Mouse (Mus musculus): ENCODE results near the gene H2afz.
"Not testable (repeated sequence)": the region's sequence is repeated elsewhere in the genome, so short reads cannot be mapped to it uniquely, and the experiment has no call there.

Gene H2afz

DNA sequence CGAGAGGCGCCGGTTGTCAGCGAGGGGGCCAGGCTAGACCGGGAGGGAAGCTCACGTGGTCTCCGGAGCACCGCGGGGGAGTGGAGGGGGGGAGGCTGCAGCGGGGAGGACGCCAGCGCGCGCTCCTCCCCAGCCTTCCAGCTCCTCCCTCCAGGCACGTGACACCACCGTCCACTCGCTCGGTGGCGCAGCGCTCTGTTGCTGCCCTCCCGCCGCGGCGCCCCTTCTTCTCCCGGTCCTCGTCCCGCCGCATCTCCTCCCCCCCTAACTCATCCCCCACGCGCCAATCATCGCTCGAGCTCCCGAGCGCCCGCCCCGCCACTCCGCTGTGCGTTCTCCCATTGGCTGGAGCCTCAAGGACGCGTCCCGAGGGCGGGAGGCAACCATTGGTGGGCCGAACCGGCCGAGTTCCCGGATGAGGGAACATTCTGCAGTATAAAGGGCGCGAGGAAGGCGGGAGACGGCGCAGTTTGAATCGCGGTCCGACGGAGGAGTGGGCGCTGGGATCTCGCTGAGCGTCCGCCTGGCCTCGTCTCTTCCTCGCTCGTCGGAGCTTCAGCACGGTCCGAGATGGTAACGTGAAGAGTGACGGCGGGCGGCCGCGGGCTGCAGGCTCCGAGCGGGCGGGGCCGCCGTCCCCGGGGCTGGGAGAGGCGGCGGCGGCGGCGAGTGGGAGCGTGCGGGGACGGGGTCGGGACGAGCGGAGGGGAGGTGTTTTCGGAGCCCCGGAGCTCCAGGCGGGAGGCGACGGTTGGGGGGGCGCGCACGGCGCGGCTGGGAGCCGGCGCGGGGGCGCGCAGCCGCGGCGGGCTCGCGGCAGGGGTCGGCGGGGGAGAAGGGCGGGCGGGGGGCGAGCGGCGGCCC lies at the start of gene H2afz:
TSS of gene H2afz (plus strand) at position 364 of the 864 bp plus-strand sequence.
- peak; percentile 98 for DNase-seq

DNA sequence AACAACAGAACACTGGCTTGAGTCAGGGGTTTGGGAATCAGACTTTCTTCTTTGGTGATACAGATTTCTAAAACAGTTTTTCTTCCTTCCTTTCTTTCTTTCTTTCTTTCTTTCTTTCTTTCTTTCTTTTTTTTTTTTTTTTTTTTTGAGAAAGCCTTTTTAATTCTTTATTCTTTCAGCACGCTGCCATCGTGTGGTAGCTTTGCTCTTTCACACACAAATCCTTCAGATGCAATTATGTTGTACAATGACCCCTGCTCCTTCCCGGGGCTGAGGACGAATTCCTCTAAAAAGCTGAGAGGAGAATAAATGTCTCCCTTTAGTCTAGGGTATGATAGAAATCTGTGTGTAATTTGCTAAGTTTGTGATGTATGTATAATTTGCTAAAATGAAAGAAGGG lies 45.6 kb upstream of the H2afz start:
- DNase-seq = no peak

DNA sequence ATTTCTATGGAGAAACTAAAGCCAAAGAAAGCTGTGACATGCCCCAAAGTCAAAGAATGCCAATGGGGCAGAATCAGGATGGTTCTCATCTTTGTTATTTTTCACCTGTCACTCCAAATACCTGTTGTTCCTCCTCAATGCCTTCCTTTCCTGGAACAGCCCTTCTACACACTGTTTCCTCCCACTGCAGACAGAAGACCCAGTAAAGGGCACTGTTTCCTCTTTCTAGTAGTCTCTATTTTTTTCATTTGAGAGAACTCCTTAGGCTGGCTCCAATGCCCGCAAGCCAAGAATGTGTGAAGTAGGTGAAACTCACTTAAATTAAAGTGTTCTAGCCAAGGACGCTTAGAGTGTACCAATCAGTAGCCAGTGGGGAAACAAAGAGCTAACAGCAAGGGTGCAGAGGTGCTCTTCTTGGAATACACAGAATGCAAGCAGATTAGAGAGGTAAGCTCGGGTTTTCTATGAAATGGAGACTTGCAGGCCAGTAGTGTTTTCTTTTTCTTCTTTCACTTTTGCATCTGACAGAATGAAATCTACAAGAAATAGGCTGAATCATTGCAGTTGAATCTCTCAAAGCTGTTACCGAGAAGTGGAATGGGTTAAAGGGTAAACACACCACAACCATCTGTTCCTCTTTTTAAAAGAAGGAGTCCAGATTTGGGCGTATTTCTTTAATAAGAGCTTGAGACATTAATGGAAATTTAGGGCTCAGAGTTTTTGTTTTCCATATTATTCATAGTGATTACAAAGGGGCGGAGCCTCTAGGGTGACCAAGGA lies 43.4 kb upstream of the H2afz start:
- no peak for DNase-seq

DNA sequence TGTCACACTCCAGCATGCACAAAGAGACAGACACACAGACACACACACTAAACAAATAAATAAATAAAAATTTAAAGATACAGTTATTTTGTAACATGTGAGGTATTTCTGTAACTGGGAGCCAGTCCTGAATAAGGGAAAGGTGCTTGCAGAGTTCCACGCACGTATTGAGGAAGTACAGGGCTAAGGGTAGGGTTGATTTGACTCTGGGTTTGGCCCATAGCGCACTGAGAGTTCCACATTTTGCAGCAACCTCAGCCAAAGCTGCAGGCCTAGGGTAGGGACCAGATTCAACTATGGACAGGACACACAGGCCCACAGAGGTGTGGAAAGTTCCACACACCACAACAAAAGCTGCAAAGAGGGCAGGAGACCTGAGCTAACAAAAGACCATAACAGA lies 41.0 kb upstream of the H2afz start:
- DNase-seq = no peak

DNA sequence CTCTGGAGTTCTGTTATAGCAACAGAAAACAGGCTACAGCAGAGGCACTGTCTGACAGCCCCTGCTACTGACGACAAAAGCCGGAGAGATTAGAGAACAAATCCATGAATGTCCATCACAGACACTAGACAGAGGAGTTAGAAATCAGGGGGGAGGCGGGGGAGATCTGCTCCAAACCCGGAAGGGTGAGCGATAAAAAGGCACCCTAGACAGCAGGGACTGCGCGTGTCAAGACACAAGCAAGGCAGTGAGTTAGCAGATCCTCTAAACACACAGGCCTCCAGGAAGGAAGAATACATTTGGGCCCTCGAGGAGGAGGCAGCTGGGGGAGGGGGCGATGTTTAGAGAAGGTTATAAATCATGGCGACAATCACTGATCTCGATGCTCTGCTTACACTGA lies 36.6 kb upstream of the H2afz start:
- DNase-seq = no peak

DNA sequence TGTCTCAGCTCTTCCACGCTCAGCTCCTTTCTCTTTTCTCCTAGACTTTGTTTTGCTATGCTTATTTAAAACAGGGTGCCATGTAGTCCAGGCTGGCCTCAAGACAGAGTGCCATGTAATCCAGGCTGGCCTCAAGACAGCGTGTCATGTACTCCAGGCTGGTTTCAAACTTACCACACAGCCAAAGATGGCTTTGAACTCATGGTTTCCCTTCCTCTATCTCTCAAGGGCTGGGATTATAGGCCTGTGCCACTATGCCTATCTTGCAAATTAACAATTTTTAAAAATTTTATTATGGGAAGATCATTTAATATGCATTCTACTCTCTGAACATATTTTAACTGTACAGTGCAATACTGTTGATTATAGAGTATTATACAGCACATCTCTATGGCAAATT lies 33.1 kb upstream of the H2afz start:
- no peak for DNase-seq

DNA sequence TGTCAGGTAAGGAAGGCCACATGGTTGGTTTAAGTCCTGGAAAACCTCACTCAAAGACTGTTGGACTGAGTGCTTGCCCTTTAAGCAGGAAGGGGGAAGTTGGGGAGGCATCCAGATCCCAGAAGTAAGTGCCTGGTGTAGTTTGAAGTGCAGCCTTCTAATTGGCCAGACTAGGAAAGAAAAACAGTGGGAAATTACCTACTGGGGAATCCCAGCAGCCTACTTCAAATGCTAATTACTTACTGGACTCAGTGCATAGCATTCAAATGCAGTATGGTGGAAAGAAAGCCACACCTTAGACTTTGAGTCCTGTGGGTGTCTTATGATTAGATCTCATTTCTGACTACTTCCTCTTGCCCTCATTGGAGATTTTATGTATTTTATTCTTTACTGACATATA lies 31.2 kb upstream of the H2afz start:
- DNase-seq = no peak

DNA sequence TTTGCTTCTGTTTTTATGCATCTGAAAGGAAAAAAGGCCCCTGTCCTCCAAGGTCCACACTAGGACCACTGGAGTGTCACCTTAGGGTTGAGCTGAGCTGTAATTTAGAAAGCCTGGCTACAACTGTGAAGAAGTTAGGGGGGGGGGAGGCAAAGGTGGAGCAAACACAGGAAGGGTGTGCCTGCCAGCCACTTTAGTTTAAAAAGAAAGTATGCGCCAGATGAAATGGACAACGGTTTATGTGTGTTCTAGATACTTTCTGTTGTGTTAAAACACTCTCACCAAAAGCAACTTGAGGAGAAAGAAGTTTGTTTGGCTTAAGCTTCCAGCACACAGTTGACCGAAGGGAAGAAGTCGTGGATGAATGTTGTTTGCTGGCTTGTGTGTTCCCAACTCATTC lies 30.6 kb upstream of the H2afz start:
- DNase-seq = no peak

DNA sequence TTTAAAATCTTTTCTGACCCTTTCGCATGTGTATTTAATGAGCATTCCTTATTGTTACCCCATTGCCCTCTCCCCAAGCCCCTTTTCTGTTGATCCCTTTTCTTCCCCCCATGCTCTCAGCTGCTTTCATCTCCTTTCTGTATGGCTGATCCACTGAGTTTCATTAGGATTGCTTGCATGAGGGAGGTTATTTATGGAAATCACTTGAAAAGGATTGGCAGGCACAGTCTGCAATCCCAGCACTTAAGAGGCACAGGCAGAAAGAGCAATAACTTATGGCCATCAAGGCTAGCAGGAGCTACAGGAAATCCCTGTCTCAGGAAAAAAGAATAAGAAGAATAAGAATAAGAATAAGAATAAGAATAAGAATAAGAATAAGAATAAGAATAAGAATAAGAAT lies 27.7 kb upstream of the H2afz start:
- DNase-seq = no peak

DNA sequence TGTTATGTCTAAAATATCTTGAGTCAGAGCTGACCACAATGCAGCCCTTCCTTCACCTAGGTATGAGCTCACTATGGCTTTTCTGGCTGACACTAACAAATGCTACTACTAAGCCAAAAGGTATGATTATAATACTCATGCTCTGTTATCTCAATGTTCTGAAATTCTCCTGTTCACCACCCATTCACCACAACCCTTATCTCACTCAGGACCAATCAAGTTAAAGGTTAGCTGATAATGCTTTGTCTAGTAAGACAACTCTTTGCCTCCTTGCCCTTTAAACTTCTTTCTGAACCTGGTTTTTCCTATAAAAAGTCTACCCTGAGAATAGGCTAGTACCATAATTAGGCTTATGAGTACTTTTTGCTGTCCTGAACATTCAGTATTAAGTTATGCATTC lies 26.1 kb upstream of the H2afz start:
- DNase-seq = no peak

DNA sequence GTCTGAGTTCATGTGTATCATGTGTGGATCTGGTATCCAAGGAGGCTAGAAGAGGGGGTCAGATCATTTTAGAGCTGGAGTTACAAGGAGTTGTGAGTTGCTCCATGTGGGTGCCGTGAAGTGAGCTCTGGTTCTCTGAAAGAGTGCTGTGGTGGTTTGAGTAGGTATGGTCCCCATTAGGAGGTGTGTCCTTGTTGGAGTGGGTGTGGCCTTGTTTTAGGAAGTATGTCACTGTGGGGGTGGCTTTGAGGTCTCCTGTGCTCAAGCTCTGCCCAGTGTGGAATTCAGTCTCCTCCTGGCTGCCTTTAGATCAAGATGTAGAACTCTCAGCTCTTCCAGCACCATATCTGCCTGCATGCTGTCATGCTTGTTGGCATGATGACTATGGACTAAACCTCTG lies 21.3 kb upstream of the H2afz start:
- DNase-seq = no peak

DNA sequence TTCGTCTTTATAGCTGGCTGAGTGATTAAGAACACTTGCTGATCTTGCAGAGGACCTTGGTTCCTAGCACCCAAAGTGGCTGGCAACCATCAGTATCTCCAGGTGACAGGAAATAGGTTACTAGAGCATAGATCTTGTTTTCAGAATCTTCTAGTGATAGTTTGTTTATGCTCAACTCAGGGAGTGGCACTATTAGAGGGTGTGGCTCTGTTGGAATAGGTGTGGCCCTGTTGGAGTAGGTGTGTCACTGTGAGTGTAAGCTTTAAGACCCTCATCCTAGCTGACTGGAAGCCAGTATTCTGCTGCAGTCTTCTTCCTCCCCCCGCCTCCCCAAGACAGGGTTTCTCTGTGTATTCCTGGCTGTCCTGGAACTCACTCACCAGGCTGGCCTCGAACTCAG lies 20.0 kb upstream of the H2afz start:
- no peak for DNase-seq

DNA sequence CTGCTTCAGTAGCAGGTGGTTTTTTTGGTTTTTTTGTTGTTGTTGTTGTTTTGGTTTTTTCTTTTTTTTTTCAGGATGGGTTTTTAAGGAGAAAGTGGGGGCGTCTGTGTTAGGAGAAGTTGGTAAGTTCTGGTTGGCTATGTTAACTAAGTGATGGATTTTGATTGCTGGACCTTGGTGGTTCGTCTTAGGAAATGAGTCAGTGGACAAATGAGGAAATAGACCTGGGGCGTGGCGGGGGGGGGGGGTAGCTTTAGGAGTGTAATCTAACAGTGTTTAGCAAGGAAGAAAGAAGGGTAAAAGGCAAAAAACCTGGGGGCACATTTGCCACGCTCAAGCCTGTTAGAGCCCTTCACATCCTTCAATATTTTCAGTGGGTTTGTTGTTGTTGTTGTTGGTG lies 17.7 kb upstream of the H2afz start:
- no peak for DNase-seq

DNA sequence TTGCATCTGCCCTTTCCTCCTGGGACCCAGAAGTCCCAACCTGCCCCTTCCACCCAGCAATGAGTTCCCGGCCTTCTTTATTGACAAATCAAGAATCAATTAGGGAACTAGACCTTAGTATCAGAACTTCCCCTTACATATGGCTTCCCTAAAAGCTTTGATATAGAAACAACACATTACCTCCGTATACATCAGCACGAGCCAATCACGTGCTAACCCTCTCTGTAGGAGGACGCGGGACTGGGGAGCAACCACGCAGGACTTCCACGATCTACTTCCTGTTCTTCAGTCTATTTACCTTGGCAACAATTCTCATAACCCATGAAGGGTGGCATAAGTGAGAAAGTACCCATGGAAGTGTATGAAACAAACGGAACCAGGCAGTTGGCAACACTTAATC lies 15.9 kb upstream of the H2afz start:
- DNase-seq = no peak

DNA sequence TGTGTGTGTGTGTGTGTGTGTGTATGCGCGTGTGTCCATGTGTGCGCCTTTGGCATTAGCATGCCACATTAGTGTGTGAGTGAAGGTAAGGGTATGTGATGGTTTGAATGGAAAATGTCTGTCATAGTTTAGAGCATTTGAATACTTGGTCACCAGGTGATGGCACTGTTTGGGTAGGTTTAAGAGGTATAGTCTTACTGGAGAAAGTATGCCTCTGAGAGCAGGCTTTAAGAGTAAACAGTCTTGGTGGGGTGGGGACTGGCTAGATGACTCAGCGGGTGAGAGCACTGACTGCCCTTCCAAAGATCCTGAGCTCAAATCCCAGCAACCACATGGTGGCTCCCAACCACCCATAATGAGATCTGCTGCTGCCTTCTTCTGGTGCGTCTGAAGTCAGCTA lies 14.6 kb upstream of the H2afz start:
- DNase-seq = no peak

DNA sequence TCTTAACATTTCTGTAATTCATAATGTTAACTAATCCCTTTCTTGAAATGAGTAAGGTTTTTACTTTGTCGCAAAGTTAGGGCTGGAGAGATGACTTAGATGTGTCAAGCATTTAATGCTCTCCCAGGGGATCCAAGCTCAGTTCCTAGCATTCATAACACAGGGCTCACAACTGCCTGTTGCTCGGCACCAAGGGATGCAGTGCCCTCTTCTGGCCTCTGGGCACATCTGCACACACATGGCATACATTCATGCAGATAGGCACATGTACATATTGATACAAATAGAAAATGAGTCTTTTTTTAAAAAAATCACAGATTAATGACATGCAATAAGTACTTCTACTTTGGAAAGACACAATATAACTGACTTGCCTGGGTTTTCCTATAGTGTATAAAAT lies 13.1 kb upstream of the H2afz start:
- DNase-seq = no peak

DNA sequence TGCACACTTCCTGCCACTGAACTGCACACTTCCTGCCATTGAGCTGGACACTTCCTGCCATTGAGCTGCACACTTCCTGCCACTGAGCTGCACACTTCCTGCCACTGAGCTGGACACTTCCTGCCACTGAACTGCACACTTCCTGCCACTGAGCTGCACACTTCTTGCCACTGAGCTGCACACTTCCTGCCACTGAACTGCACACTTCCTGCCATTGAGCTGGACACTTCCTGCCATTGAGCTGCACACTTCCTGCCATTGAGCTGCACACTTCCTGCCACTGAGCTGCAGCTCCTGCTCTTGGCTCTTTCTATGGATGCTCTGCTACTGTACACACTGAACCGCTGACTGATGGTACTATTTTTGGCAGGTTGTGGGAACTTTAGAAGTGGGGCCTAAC lies 11.3 kb upstream of the H2afz start:
- DNase-seq = not testable (repeated sequence)

DNA sequence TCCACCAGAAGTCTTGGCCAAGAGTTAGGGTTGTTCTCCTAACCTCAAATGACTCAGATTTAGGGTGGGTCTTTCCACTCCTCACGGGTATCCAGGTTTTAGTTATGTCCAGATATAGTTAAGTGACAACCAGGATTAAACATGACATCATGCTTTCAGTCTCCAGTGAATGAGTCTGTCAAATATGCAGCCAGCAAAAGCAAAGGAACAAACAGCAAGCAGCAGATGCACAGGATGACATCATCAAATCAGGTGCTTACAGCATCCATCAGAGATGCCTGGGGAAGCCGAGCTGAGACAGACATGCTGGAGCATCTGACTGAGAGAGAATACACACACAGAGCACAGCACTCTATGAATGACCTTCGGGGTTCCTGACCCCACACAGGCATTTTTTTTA lies 9.0 kb upstream of the H2afz start:
- DNase-seq = no peak

DNA sequence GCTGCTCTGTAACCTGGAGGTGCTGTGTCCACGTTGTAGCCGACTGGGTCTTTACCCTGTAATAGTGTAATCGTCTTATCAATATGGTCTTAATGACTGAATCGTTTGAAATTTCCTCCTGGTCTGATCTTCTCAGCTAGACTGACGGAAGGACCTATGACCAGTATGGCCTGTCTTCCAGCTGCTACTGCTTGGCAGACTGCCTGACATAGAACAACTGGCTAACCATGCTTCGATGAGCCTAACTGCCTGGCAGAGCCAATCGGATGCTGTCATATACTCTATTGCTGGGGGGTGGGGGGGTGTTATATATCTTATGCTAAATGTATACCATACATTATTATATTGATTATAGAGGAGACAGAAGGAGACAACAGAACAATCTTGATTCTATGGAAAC lies 8.2 kb upstream of the H2afz start:
- DNase-seq = no peak

DNA sequence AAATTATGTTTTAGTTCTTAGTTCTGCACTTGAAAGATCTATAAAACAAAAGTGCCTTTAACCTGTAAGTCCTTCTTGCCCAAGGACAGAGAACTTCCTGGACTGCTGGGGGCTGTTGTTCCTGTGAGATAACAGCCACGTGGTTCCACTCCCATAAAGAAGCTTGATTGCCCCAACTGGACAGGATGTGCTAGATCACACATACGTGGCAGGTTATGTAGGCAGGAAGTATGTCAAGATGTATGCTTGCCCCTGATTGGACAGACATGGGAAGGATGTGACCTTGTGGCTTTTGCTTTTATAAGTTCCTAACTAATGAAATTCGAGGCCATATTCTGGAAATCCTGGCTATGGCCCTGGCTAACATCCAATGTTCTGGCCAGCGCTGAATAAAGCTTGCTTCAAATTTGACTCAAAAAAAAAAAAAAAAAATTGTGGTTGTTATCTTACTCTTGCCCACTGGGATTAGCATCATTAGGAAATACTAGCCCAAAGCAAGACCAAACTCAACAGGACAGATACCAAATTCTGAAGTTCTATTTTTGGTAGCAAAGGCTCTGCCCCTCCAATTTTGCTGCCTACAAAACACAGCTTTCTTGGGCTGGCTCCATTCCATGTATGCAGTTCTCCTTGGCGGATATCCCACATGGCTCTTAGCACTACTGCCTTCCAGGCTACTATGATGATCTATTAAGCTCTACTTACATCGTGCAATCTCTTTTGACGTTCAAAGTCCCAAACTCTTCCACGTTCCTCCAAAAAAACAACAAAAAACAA lies 3.7 kb upstream of the H2afz start:
- DNase-seq = no peak

DNA sequence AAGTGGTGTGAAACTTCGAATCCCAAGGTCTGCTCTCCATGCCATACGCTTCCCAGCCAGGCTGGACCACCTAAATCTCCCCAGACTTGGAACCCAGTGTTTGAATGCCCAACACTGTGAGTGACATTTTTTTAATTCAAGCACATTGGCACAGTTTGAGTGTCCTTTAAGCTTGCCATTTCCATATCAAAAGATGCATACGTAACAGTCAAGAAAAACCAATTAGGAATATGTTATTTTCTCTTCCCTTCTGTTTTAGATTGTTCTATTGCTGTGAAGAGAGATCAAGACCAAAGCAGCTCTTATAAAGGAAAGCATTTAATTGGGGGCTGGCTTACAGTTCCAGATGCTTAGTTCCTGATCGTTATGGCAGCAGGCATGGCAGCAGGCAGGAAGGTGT lies 2.9 kb upstream of the H2afz start:
- no peak for DNase-seq

DNA sequence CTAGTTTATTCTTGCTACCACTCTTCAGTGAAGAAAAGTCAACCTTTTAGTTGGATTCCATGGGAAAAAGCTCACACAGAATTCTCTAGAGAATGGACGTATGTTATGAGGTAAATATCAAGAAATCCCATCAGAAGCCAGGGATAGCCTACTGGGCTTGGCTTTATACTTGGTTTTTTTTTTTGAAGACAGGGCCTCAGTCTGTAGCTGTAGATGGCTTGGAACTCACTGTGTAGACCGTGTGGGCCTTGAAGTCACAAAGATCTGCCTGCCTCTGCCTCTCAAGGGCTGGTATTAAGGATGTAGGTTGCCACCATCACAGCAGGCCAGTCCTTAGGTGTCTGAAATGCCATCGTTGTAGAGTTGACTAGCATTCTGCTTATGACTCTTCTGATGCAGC lies 1.7 kb upstream of the H2afz start:
- no peak for DNase-seq

DNA sequence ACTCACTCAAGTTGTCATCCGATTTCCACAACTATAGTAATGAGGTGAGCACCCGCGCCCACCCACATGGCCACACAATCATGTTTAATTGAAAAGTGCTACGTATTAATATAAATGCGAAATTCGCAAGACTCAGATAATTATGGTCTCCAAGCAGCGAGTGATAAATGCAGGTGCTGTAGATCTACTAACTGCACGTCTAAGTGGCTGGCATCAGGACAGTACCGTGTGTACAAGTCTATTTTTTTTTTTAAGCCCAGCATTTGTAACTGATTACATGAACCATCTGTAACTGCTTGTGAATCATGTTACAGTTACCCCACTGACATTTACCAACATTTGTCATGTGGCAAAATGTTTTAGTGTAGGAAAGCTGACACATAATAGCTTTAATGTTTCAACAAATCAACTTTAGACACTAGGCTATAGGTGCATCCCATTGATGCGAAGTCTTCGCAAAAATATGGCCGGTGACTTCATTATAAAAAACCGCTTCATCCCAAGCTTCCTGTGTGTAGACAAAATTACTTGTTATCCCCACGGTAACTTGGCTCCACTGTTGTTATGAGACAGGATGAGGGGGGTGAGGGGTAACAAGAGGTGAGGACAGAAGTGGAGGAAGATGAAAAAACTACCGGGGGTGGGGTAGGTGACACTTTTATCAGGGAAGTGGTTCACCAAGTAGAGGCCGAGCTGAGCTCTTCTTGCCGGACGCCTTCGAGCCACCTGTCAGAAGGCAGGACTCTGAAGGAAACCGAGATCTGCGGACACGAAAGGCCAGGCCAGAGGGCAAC lies 760 bp upstream of the H2afz start:
- DNase-seq = no peak
